Mouse (Mus musculus): ENCODE measurements around the gene Dgka. TPM values are rescaled to one million over a fixed set of nuclear protein-coding genes. Genes with fewer than 3 reads are reported as not detected.

Gene Dgka
- polyA plus RNA-seq, 1 experiment from 2014 or later: 6.3 TPM

DNA sequence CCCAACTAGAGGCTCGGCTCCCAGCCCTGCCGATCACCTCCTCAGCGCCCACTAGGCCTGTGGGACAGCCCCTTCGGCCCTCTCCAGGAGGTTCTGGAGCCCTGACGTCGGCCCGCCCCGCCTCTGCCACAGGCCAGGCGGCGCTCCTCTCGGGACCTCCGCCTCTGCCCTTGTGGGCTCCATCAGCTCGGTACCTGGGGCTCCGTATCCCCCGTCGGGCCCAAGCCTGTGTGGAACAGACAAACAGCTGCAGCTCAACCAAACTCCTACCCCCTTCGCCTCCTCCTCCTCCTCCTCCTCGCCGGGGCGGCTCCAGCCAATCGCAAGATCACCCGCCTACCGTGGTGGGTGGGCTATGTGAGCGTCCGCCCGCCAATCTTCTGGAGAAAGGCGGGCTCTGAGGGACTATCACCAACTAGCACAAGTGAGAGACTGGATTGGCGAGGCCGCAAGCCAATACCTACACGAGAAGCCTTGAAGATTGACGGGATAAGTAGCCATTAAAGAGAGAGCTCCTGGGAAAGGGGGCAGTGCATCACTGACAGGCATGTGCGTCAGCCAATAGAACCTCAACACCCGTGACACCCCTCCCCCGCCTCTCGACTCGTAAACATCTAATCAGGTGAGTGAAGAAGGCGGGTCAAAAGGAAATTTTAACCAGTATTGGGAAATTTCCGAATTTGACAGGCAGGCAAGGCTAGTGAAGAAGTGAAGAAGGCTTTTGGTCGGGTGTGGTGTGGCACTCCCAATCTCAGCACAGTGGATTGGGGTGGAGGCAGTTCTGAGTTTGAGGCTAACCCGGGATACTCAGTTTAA lies 48.5 kb downstream of the Dgka start, which contains the start of gene Rab5b:
TSS of gene Rab5b (minus strand) at position 273 of the 816 bp plus-strand sequence.
- H3K4me1 ChIP-seq: peaks cover 14% of the 10 kb centered on the region
- H3K27me3 ChIP-seq (replicated peaks; ENCODE audit: low read depth, poor library complexity, severe bottlenecking): no peaks in the 10 kb centered on the region
- peak; percentile 99 for DNase-seq (ENCODE audit: low spot score)
- H3K9me3 ChIP-seq: no peaks in the 10 kb centered on the region
- WGBS: under 1% methylated on average over 40 of the region's 40 CpGs
- peaks cover 40% of the 10 kb centered on the region for H3K36me3 ChIP-seq (replicated peaks)
- H3K4me3 ChIP-seq: peak within 1 kb of the TSS; percentile 69
- H3K27ac ChIP-seq (replicated peaks): peak within 1 kb of the TSS; percentile 96

DNA sequence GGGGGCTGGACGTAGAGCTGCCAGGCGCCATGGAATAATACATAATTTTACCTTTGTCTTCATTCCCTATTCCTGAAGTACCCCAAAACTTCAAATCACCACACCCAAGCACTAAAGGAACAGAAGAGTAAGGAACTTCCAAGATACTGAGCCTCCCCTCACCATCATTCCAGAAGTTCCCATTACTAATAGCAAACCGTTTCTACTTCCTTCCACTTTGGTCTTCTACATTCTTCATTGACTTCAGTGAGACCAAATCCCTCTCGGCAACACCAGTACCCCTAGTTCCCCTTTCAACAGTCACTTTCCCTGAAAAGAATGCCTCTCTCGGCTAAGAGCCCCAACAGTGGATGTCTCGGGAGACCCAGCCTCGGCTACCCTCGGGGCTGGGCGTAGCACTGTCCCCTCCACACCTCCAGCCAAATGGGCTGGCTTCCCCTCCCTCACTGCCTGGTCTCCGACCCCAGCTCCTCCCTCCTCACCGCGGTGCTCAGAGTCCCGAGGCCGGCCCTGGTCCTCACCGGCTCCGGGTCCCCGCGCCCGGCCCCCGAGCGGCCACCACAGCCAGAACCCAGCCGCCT lies 49.2 kb downstream of the Dgka start:
- peak overlapping the region; percentile 69 for H3K4me3 ChIP-seq
- peaks cover 33% of the 10 kb centered on the region for H3K36me3 ChIP-seq (replicated peaks)
- DNase-seq (ENCODE audit: low spot score): no peak
- under 1% methylated on average over 22 of the region's 22 CpGs for WGBS
- H3K9me3 ChIP-seq: no peaks in the 10 kb centered on the region
- H3K27me3 ChIP-seq (replicated peaks; ENCODE audit: low read depth, poor library complexity, severe bottlenecking): no peaks in the 10 kb centered on the region
- H3K27ac ChIP-seq (replicated peaks): peak overlapping the region; percentile 96
- H3K4me1 ChIP-seq: peaks cover 14% of the 10 kb centered on the region

DNA sequence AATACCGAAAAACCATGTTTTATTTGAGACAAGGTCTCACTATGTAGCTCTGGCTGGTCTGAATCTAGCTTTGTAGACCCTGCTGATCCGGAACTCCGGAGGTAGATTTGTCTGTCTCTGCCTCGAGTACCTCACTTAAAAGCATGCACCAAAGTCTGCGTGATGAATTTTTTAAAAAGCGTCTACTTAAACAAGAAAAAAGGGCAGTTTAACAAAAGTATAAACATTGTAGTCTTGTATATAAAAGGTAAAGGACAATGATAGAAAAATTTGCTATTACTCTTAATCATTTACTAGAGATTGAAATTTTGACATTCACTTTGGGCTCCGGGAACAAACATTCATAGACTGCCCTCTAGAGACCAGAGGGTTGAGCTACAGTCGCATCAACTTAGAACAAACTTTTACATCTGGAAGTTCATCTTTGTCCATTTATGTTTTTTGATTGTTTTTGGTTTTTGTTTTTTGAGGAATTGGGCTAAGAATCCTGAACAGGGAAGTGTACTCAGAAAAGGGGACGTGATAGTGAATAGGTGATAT lies 70.1 kb downstream of the Dgka start:
- Histone ChIP-seq H3K4me3 (peak overlapping the region; percentile 74), H3K27me3 (replicated peaks; ENCODE audit: low read depth, poor library complexity, severe bottlenecking) (peaks cover 33% of the 10 kb centered on the region), H3K9me3 (no peaks in the 10 kb centered on the region), H3K27ac (replicated peaks) (0 out of 2 replicates have a peak overlapping the region, but pooled peaks have one; percentile 74), H3K36me3 (replicated peaks) (peaks cover 19% of the 10 kb centered on the region), H3K4me1 (peaks cover 22% of the 10 kb centered on the region)
- DNase-seq (ENCODE audit: low spot score): no peak
- WGBS: 3% methylated on average over 9 of the region's 9 CpGs

DNA sequence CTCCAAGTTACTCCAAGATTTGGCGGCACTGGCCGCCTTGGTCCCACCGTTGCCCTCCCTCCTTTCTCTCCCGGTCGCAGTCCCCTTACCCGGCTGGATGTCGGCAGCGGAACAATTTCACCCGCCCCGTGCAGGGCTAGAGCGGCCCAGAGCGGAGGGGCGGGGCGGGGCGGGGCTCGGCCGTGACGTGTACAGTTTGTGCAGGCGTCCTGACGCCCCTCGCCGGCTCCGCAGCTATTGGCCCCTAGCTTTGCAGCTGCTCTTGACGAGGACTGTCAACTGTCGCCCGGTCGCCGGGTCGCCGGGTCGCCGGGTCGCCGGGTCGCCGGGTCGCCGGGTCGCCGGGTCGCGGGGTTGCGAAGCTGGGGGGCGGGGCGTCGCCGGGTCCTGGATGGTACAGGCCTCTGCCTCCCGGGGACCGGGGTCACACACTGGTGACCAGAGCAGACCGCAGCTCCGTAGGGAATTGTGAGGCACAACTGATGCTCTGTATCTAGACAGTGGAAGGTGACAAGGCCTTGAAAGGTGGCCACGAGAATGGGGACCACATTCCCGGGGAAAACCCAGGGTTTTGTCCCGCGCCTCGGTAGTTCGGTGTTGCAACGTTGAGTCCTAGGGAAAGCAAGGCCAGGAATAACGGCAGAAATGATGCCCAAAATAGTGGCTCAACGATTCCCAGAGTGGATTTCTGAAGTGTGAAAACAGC lies 70.7 kb downstream of the Dgka start, which contains the start of gene Suox:
TSS of gene Suox (minus strand) at position 311 of the 706 bp plus-strand sequence.
- H3K27me3 ChIP-seq (replicated peaks; ENCODE audit: low read depth, poor library complexity, severe bottlenecking): peaks cover 33% of the 10 kb centered on the region
- H3K9me3 ChIP-seq: no peaks in the 10 kb centered on the region
- DNase-seq (ENCODE audit: low spot score): peak; percentile 95
- peaks cover 13% of the 10 kb centered on the region for H3K36me3 ChIP-seq (replicated peaks)
- H3K27ac ChIP-seq (replicated peaks): peak within 1 kb of the TSS; percentile 74
- peaks cover 27% of the 10 kb centered on the region for H3K4me1 ChIP-seq
- peak within 1 kb of the TSS; percentile 74 for H3K4me3 ChIP-seq
- under 1% methylated on average over 60 of the region's 60 CpGs for WGBS

DNA sequence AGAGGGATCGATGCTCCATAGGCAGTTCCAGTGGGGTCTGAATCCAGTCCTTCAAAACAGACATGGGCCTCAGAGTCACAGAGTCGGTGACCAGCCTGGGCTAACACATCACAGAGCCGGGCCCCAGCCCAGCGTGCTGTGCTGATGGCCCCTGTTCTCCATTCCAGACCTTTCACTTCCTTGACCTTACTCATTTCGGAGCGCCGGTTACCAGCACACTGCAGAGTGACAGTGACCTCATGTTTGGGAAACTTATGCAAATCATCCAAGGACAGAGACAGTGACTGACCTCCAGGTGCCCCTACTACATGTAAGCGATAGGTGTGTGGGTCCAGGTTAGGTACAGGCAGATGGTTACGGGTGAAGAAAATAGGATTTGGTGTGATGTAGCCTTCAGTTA lies 73.5 kb downstream of the Dgka start:
- Histone ChIP-seq H3K36me3 (replicated peaks) (peaks cover 9% of the 10 kb centered on the region; the same call in 1 of the 2 replicates), H3K27me3 (replicated peaks; ENCODE audit: low read depth, poor library complexity, severe bottlenecking) (peaks cover 33% of the 10 kb centered on the region), H3K9me3 (no peaks in the 10 kb centered on the region), H3K27ac (replicated peaks) (no peak overlapping the region), H3K4me3 (0 out of 2 replicates have a peak overlapping the region, but pooled peaks have one; percentile 20), H3K4me1 (peaks cover 35% of the 10 kb centered on the region)
- DNase-seq (ENCODE audit: low spot score): no peak
- 93% methylated on average over 9 of the region's 9 CpGs for WGBS

Other genes with a start within 250 kb of the Dgka start
- gene Myl6b, start 246.2 kb downstream of the Dgka start, polyA plus RNA-seq (2016; fragmentation: Nextera tagmentation; extraction: Ambion mirVana): 2.3 and 3.1 TPM in 2 replicates
- gene Esyt1, start 219.0 kb downstream of the Dgka start, polyA plus RNA-seq (2016; fragmentation: Nextera tagmentation; extraction: Ambion mirVana): 11.9 and 13.6 TPM in 2 replicates
- gene Zc3h10, start 197.1 kb downstream of the Dgka start, polyA plus RNA-seq (2016; fragmentation: Nextera tagmentation; extraction: Ambion mirVana): 15.9 and 17.4 TPM in 2 replicates
- 3,494 and 3,561 TPM in 2 replicates for gene Rpl41, start 195.6 kb downstream of the Dgka start, polyA plus RNA-seq (2016; fragmentation: Nextera tagmentation; extraction: Ambion mirVana)
- gene Pa2g4, start 178.9 kb downstream of the Dgka start, polyA plus RNA-seq (2016; fragmentation: Nextera tagmentation; extraction: Ambion mirVana): 274 and 287 TPM in 2 replicates
- 11.9 and 12.2 TPM in 2 replicates for gene Erbb3, start 155.2 kb downstream of the Dgka start, polyA plus RNA-seq (2016; fragmentation: Nextera tagmentation; extraction: Ambion mirVana)
- gene Rps26, start 118.1 kb downstream of the Dgka start, polyA plus RNA-seq (2016; fragmentation: Nextera tagmentation; extraction: Ambion mirVana): 566 and 582 TPM in 2 replicates
- gene Ikzf4, start 98.9 kb downstream of the Dgka start, polyA plus RNA-seq (2016; fragmentation: Nextera tagmentation; extraction: Ambion mirVana): 2.9 and 3.5 TPM in 2 replicates
- 12.9 and 13.5 TPM in 2 replicates for gene Suox, start 70.8 kb downstream of the Dgka start, polyA plus RNA-seq (2016; fragmentation: Nextera tagmentation; extraction: Ambion mirVana)
- gene Rab5b, start 48.6 kb downstream of the Dgka start, polyA plus RNA-seq (2016; fragmentation: Nextera tagmentation; extraction: Ambion mirVana): 64.4 and 70.4 TPM in 2 replicates
- 8.6 and 17.3 TPM in 2 replicates for gene Pmel, start 40.7 kb downstream of the Dgka start, polyA plus RNA-seq (2016; fragmentation: Nextera tagmentation; extraction: Ambion mirVana)
- gene Cdk2, start 39.8 kb downstream of the Dgka start, polyA plus RNA-seq (2016; fragmentation: Nextera tagmentation; extraction: Ambion mirVana): 124 and 130 TPM in 2 replicates
- 56.6 and 60.0 TPM in 2 replicates for gene Pym1, start 3.0 kb upstream of the Dgka start, polyA plus RNA-seq (2016; fragmentation: Nextera tagmentation; extraction: Ambion mirVana)
- gene Mmp19, start 46.1 kb upstream of the Dgka start, polyA plus RNA-seq (2016; fragmentation: Nextera tagmentation; extraction: Ambion mirVana): 0.26 and 0.30 TPM in 2 replicates
- 51.9 and 53.7 TPM in 2 replicates for gene Dnajc14, start 59.2 kb upstream of the Dgka start, polyA plus RNA-seq (2016; fragmentation: Nextera tagmentation; extraction: Ambion mirVana)
- 16.9 and 17.9 TPM in 2 replicates for gene Tmem198b, start 59.5 kb upstream of the Dgka start, polyA plus RNA-seq (2016; fragmentation: Nextera tagmentation; extraction: Ambion mirVana)
- gene Sarnp, start 72.5 kb upstream of the Dgka start, polyA plus RNA-seq (2016; fragmentation: Nextera tagmentation; extraction: Ambion mirVana): 259 and 263 TPM in 2 replicates
- gene Ormdl2, start 76.8 kb upstream of the Dgka start, polyA plus RNA-seq (2016; fragmentation: Nextera tagmentation; extraction: Ambion mirVana): 63.7 and 66.4 TPM in 2 replicates
- gene Gdf11, start 146.9 kb upstream of the Dgka start, polyA plus RNA-seq (2016; fragmentation: Nextera tagmentation; extraction: Ambion mirVana): 11.8 and 12.0 TPM in 2 replicates
- gene Cd63, start 156.1 kb upstream of the Dgka start, polyA plus RNA-seq (2016; fragmentation: Nextera tagmentation; extraction: Ambion mirVana): 274 and 319 TPM in 2 replicates
- 11.2 and 11.9 TPM in 2 replicates for gene Rdh5, start 178.0 kb upstream of the Dgka start, polyA plus RNA-seq (2016; fragmentation: Nextera tagmentation; extraction: Ambion mirVana)
- gene Bloc1s1, start 179.2 kb upstream of the Dgka start, polyA plus RNA-seq (2016; fragmentation: Nextera tagmentation; extraction: Ambion mirVana): 185 and 186 TPM in 2 replicates
- gene Itga7, start 189.0 kb upstream of the Dgka start, polyA plus RNA-seq (2016; fragmentation: Nextera tagmentation; extraction: Ambion mirVana): 1.8 and 2.7 TPM in 2 replicates
- not detected in 2 replicates for gene Mettl7b, start 216.1 kb upstream of the Dgka start, polyA plus RNA-seq (2016; fragmentation: Nextera tagmentation; extraction: Ambion mirVana)
- gene Olfr9, start 244.6 kb upstream of the Dgka start, polyA plus RNA-seq (2016; fragmentation: Nextera tagmentation; extraction: Ambion mirVana): not detected in 2 replicates